Mouse (Mus musculus) CH12F3 (cell line): ENCODE results near the gene Nat10.

Experiments
- in situ Hi-C: fragments of 300-500 bp; cut with MboI; formaldehyde crosslinking; loops from 2 replicates; pipeline ENCODE4 v1.14.3; 2020; ENCODE audit warnings: low sequenced_read_pairs

The Nat10 gene

DNA sequence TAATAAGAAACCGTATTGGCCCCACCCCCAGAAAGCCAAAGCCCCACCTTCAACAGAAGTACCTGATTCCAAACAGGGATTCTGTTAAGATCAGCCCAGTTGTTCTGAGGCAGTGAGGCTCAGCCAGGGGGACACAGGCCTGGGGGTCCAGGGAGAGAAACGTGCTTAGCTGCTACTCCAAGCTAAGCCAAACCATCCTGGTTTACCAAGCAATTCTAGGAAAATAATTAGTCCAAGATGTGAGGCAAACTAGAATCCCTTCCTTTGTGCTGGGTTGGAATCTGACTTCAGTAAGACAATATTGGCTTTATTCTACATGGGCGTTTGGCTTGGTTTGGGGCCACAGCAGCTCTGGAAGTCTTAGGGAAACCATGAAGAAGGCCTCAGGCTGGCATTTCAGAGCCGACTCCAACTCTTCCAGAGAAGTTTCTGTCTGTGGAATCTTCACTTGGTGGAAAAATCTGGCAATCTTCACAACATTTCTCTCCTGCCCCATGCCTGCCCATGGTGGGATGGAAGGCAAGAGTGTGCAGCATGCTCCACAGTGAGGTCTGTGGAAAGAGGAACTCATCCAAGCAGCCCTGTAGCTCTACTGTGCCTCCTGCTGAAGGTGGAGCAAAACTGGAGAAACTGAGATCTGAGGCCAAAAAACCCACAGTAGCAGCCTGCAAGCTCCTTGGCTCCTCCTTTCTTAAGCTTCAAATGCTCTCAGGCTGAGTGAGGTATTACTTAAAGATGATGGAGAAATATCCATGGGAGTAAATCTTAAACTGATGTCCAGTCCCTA is 66.1 kb downstream of the Nat10 start:
- in situ Hi-C loops: no loop called here

DNA sequence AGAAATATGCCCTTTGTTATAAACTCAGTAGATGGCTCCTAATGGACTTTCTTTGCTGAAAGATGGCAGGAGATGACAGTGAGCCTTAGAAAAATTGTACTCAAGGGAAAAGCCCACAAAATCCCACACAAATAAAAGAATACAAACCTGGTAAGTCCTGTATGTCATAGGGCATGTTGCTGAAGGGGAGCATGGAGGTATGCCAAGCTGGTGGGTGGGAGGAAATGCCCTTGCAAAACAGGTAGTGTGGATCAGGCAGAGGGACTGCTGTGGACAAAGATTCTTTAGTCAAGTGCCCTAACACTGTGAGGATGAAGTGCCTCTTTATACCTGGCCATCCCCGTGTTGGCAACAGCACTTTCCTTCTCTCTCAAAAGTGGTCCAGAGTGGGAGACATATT is 68.3 kb downstream of the Nat10 start:
- in situ Hi-C loops: no loop called here

DNA sequence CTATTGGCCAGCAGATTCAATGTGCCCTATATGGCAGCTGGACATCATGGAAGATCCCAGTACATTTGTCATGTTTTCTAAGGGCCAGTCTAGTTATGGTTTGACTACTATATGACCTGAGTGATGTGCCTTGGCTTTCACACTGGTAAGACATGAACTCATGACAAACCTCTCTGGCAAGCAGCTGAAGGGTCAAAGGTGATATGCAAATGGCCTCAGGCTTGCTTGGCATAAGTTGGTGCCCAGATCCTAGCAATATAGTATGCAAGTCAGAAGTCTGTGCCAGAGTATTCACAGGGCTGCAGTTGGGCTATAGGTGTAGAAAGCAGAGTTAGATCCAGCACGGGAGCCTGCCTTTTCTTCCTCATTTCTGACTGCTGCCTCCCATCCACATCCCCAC is 69.8 kb downstream of the Nat10 start:
- in situ Hi-C loops: no loop called here

DNA sequence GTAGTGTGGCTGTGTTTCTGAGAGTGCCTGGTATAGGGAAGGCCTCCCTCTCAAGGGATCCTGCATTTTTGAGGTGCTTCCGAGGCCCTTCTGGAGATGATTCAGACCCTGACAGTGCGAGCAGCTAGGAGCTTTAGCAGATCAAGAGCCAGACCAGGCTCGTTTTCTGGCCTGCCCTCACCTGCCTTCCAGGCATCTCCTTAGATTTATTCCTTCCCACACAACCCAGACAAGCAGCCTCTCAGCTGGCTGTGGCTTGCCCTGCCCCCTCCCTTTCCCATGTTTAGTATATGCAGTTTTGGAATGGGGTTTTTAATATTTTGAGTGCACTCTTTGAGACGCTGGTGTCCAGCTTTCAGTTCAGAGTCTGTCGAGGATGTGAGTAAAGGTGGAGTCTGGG is 70.2 kb downstream of the Nat10 start:
- in situ Hi-C loops: no loop called here

DNA sequence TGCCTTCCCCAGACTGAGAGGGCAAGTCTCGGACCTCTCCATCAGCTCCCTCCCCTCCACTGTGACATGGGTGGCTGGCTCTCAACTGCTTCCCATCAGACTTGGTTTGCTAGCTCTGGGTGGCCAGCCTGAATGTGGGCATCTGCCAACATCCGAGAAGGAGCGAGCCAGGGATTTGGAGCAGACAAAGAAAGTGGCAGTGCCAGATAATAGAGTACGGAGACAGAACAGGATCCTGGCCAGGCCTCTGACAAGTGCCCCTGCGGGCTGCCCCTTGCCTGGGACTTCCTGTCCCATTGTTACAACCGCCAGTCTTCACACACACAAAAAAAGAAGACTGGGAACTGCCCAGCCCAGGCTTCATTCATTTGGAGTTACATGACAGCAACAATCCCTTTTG is 70.6 kb downstream of the Nat10 start:
- in situ Hi-C loops: no loop called here

DNA sequence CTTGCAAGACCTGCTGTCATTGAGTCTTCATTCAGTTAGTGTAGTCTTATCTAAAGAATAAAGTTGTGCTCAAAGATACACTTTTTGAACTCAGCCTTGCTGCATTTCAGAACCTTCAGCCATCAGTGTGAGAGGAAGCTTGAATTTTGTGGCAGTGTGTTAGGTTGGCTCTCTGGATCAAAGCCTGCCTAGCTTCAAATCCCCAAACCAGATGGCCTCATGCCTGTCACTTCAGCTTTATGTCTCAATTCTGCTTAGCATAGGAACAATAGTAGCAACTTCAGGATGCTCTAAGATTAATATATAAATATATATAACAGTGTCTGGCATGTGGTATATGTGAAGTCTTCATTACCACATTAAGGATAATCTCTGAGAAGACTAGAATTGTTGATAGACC is 73.2 kb downstream of the Nat10 start:
- in situ Hi-C loops: no loop called here

DNA sequence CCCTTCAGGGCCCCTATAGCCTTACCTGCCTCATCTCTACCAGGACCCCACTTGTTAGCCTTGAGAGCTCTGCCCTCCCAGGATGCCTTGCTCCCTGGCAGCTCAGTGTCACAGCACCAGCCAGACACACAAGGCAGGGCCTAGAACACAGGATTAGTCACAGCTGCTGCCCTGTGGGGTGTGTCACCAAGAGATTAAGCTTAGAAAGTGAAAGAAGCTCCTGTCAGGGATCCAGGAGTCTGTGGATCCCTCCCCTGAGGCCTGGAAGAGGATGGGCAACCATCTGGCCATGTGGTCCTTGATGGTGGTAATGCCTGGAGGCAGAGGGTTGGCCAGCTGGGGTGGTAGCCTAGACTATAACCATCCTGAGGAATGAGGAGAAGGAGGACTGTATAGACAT is 73.9 kb downstream of the Nat10 start:
- in situ Hi-C loops: no loop called here

DNA sequence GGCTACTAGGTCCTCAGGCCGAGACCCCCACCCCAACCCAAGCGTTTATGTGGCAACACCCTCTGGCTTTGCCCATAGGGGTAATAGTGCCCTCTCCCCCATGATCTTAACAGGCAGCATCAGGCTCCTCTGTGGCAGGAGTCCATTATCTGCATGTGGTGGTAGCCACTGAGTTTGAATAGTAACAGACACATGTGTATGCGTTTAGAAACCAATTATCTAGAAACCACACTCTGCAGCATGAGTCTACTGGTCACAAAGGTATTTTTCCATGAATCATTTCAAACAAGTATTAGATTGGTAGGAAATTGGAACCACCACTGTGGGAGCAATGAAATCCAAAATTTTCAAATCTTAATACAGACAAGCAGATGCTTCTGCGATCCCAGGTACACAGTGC is 75.5 kb downstream of the Nat10 start:
- in situ Hi-C loops: no loop called here

DNA sequence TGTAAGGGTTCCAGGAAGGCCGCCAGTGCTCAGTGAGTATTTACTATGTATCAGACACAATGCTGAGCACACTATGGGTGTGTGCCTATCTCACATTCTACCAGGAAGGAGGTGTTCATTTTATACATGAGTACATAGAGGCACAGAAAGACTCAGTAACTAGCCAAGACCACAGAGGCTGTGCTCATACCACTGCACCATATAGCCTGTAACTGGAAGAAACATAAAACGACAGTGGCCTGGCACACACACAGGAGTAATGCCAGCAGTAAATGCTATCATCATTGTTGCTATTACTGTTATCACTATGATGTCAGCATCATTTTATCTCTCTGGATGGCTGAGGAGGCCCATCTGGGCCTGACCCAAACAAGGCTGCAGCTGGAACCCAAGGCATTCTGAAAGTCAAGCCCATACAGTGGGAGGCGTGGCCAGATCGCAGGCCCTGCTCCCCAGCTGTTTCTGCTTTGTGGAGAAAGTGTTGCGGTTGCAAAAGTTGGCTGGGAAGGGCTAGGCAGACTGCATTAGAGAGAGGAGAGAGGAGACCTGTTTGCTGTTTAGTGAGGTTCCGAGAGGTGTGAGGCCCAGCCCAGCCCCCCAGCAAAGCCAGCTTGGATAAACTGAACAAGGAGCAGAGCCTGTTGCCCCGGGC is 76.0 kb downstream of the Nat10 start:
- in situ Hi-C loops: no loop called here

DNA sequence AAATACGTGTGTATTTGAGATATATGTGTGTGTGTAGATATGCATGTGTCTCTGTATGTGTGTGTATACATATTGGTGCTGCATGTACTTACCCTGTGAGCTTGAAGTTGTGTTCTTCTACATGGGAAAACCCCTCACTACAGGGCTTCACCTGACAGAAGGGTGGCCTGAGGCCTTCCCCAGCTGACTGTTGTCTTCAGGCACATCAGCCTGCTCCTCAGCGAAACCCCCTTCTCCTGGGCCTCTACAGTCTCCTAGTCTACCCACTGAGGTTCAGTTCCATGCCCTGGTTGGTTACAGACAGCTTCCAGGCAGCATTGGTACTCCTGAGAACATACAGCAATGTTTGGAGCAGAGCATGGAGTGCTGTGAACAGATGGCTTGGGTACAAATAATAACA is 76.6 kb downstream of the Nat10 start:
- in situ Hi-C loops: no loop called here

DNA sequence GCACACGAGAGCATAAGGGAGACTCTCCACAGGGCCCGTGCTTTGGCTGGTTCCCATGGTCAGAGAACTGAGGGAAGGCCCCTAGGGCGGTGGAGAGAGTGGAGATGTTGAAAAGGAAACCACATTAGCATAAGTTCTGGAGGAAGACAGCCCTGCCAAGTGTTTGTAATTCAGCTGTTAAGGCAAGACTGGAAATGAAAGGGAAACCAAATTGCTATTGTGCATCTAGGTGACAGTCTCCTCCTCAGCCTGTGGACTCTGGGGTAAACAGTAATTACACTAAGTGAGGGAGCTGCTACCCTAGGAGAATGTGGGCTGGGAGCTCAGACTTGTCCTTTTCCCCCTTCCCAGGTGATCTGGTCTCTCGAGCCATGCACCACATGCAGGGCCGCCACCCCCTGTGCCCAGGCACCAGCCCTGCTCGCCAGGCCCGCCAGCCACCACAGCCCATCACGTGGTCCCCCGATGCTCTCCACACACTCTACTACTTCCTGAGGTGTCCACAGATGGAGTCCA is 78.1 kb downstream of the Nat10 start:
- in situ Hi-C loops: no loop called here

DNA sequence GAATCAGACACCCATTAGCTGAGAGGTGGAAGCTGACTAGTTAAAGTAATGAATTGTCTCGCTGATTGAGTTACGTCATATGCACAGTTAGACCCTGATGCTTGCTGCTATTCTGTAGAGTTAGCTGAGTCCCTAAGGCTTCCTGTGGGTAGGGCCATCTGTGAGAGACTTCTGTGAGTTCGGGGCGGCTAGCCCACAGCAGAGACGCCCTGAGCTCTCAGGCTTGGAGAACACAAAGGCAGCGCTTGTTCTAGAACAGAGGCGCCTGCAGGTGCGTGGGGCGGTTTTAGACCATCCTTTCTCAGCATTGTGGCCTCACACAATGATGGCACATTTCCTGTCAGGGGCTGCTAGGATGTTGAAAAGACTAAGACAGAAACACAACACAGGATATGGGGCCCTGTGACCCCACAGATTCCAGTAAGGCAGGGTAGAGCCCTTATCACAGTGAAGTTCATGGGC is 78.8 kb downstream of the Nat10 start:
- in situ Hi-C loops: no loop called here

DNA sequence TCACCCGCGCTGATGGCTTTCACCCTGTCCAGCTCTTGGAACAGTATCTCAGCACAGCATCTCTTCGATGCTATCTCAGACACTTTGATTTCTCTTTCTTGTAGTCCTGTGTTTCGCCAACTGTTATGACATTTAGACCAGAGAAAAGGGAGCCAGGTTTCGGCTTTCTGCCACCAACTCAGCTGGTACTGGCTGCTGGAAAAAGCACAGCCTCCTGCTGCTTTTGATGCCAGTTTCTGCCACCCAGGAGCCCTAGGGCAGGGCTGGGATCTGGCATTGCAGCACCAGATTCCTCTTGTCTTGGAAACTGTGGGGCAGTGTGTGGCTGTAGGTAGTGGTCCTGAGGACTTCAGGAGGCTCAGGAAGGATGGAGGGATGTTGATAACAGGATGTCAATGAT is 79.9 kb downstream of the Nat10 start:
- in situ Hi-C loops: no loop called here

DNA sequence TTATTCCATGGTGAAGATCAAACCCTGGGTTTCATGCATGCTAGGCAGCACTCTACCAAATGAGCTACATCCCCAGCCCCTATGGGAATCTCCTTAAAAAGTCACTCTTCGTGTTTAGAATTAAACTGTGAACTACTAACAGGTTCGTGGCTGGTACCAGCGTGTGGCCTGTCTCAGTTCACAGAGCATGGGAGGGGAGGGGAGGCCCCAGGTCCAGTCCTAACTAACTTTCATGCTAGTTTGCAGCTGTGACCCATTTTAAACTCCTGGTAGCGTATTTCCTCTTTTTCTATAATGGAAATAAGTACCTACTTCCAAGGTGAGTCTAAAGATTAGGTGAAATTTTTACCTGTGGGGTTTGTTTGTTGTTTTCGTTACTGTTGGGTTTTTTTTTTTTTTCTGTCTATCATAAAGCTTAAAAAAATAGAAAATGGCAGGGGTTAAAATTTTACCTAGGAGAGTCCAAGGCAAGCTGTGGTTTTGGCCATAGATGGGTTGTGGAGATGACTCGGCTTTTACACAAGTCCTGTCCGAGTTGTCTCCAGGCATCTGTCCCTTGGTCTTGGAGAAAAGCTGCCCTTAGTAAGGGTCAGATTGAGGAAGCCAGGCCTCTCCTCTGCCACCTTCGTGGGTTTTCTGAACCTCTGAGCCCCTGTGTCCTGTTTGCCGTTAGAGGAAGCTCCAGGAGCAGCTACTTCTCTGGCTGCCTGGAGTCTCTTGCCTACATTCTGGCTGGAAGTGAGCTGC is 80.5 kb downstream of the Nat10 start:
- in situ Hi-C loops: no loop called here

DNA sequence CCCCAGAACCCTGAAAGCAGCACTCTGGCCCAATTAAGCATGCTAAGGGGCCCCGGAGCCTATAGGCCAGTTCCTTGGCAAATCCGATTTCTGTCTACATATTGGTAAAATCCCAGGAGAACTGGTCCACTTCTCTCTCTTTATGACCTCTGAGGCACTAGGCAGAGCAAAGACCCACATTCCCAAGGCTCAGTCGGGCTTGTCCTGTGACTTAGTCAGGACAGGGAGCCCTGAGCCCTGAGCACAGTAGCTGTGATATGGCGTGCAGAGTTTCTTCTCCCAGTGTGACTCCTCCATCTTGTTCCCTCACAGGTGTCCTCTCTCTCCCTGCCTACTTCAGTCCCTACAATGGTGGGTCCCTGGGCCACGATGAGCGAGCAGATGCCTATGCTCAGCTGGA is 82.6 kb downstream of the Nat10 start:
- in situ Hi-C loops: no loop called here

DNA sequence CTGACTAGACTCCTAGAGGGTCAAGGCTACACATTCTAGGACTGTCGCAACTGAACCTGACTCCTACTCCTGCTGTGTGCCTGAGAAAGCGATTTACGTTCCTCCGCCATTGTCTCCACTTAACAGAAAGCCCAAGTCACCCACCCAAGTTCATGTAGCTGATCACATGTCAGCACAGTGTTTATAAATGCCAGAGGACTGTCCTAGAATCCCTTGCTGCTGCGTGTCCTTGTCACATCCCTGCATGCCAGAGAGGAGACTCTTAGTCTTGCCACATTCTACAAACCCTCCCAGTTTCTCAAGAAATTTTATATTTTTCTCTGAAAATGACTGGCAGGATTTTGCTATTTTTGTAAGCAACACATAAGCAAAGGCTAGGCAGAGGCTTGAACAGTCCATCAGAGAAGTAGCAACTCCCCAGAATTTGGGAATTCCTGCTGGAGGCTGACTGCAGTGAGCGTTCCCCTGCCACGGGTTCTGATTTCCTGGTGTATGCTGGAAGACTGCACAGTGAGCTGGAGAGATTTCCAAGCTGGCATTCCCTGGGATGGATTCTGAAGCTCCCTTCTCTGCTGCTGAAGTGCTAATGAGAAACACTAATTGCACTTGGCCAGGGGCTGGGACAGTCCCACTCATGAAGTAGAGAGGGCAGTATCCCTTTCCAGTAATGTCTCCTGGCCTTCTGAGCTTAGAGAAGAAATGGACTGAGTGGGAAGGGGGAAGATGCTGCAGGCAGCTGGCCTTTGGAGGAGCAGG is 83.3 kb downstream of the Nat10 start:
- in situ Hi-C loops: no loop called here

DNA sequence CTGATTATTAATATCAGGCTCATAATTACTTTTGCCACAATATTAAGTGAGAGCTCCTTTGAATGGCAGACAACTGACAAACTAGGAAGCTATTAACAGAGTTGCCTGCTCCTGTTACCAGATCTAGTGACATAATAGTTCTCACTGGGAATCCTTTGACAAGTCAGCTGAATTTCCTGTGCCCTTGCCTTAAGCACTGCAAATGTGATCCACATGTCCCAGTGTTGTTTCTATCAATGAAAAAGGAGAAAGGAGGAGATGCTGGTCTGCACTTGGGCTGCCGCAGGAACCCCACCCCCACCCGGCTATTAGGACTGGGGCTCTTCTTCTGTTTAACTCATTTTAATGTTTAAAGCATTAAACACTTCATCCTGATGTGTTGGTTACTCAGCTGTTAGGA is 84.3 kb downstream of the Nat10 start:
- in situ Hi-C loops: no loop called here

DNA sequence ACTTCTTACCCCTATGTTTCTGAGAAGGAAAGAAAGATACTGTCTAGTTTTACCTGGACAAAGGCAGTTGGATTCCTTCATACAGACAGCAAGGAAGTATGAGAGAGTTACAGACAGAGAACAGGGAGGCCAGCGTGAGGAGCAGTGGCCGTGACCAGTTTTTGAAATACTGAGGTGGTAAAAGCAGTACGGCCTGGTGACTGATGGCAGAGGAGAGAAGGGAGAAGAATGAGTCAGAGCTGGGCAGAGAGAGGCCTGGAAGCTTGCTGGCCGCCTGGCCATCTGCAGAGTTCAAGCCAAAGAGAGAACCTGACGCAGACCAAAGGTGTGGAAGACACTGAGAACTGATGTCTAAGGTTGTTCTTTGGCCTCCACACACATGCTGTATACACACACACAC is 85.7 kb downstream of the Nat10 start:
- in situ Hi-C loops: no loop called here

DNA sequence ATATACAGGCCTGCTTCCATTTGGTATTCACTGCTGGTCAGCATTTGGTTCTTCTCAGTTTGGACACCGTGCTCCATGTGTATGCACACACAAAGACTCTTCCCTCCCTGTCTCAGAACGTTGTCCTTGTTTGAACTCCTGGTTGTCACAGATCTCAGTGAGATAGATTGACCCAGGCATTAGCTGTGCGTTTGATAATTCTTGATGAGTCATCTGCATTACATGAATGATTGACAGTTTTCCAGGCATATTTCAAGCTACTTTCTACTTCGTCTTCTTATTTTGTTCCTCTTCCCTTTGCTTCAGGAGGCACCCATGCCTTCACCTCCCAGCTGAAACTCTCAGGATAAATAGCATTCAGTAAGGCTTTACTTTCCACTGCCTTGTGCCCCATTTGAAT is 87.5 kb downstream of the Nat10 start:
- in situ Hi-C loops: no loop called here

DNA sequence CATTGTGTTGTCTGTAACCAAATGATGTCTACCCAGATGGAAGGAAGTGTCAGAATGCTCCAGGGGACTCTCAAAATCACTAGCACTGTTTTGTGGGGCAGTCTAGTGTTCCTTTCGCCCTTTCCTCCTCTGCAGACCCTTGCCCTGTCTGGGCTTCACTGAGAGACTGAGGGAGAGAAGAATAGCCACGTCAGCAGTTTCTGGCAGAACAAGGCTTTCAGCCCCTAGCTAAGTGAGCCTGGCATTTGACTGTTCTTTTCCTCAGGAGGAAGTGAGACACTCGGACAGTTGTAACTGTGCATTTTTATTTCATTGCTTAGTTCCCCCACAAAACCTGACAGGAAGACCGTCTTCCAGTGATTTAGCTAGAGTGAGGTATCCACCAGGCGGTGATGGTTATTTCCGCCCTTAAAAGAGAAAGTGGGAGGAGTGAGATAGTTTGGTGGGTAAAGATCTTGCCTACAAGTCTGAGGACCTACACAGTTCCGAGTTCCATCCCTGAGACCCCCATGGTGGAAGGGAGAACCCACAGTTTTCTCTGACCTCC is 88.4 kb downstream of the Nat10 start:
- in situ Hi-C loops: no loop called here
